Comparison of ENCODE assay signal across 8 mouse cellular contexts in the genomic region with DNA sequence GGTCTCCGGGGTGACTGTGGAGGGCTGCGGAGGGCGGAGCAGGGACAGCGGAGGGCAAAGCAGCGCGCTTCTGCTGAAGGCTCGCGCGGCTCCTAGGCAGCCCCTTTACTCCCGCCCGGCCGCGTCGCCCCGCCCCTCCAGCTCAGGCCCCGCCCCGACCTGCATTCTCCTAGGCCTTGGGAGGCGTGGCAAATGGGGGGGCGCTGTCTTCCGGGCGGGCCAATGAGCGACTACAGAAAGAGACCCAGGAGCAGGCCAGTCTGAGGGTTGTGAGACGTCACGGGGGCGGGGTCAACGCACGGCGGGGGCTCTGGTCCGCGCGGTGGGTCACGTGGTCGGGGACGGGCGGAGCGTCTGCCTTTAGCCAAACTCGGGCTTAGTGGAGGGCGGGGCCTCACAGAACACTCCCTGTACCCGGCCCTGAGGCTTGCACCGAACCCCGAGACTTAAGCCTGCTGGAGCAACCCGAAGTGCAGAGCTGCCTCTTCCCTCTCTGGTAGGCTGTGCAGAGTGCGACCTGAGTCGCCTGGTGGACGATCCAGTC. TPM values are rescaled to one million over a fixed set of nuclear protein-coding genes. Genes with fewer than 3 reads are reported as not detected.
DNase-seq lines count a peak whose midpoint lies in the region; ATAC-seq and TF ChIP-seq lines count a peak whose summit lies in the region.

A gene (minus strand): TSS at position 276 of the 544 bp plus-strand sequence.

- peak within 1 kb of the TSS; percentile 65 for H3K4me2 ChIP-seq in forebrain, embryonic 16.5 days (ENCODE audit: low read length)
- H3K4me2 ChIP-seq in lung, embryonic 14.5 days: peak within 1 kb of the TSS; percentile 64

- WGBS in forebrain, embryonic 16.5 days: 28% methylated on average over 24 of the region's 45 CpGs
- 9% methylated on average over 27 of the region's 45 CpGs for WGBS in lung, embryonic 14.5 days
- 10% methylated on average over 44 of the region's 45 CpGs for WGBS in olfactory bulb, adult 2 months
- under 1% methylated on average over 42 of the region's 45 CpGs for WGBS in thymus, adult 2 months

- H3K9ac ChIP-seq in forebrain, embryonic 16.5 days (replicated peaks; ENCODE audit: low read depth, low read length): peak within 1 kb of the TSS; percentile 71
- peak within 1 kb of the TSS; percentile 63 for H3K9ac ChIP-seq in lung, embryonic 14.5 days

- DNase-seq in G1E (ENCODE audit: low spot score): peak; percentile 69
- DNase-seq in cerebellum, adult 18-20 months: peak; percentile 96 to 97
- DNase-seq in heart, postnatal 36 days: peak; percentile 91 to 93
- peak; percentile 95 to 97 for DNase-seq in layer of hippocampus, adult 2 months (ENCODE audit: low spot score in 2 of 2)
- DNase-seq in lung, embryonic 14.5 days: peak; percentile 94
- DNase-seq in thymus, adult 2 months: peak; percentile 96

- peak; percentile 83 for ATAC-seq in G1E (ENCODE audit: extremely low read depth, insufficient number of reproducible peaks, low FRiP score, poor library complexity, severe bottlenecking)
- peak; percentile 98 for ATAC-seq in forebrain, embryonic 16.5 days
- peak; percentile 98 for ATAC-seq in lung, embryonic 14.5 days (ENCODE audit: insufficient read depth)

- TF ChIP-seq POLR2A in olfactory bulb, adult 2 months (IDR thresholded peaks at IDR 0.05; ENCODE audit: insufficient read depth, low read depth, low read length): peak; percentile 36; the same call in 1 of the 2 replicates
- TF ChIP-seq POLR2A in thymus, adult 2 months (IDR thresholded peaks at IDR 0.05; ENCODE audit: control insufficient read depth, extremely low read depth, insufficient read depth, low read length, poor library complexity): peak; percentile 69; the same call in 1 of the 2 replicates

- intact Hi-C loops in heart, postnatal 36 days (cut with DNase I): loop anchor here (10.0 kb wide), 1 partner anchor 202 kb away; a partner anchor contains a TSS

- H3K4me3 ChIP-seq in G1E (ENCODE audit: low read depth, low read length): peak within 1 kb of the TSS; percentile 74
- H3K4me3 ChIP-seq in forebrain, embryonic 16.5 days (replicated peaks; ENCODE audit: low read length): peak within 1 kb of the TSS; percentile 60
- peak within 1 kb of the TSS; percentile 70 for H3K4me3 ChIP-seq in layer of hippocampus, adult 2 months
- H3K4me3 ChIP-seq in lung, embryonic 14.5 days (ENCODE audit: low read depth, low read length): peak within 1 kb of the TSS; percentile 46
- peak within 1 kb of the TSS; percentile 95 for H3K4me3 ChIP-seq in olfactory bulb, adult 2 months (ENCODE audit: insufficient read depth, low read depth, low read length)
- peak within 1 kb of the TSS; percentile 83 for H3K4me3 ChIP-seq in thymus, adult 2 months (ENCODE audit: control insufficient read depth, insufficient read depth, low read length)

- peak within 1 kb of the TSS; percentile 88 for H3K27ac ChIP-seq in forebrain, embryonic 16.5 days (ENCODE audit: low read length)
- H3K27ac ChIP-seq in layer of hippocampus, adult 2 months: peak within 1 kb of the TSS; percentile 97
- peak within 1 kb of the TSS; percentile 90 for H3K27ac ChIP-seq in lung, embryonic 14.5 days (ENCODE audit: low read depth)
- peak within 1 kb of the TSS; percentile 82 for H3K27ac ChIP-seq in olfactory bulb, adult 2 months (ENCODE audit: insufficient read depth, low read depth, low read length)
- peak within 1 kb of the TSS; percentile 76; the same call in 1 of the 2 replicates for H3K27ac ChIP-seq in thymus, adult 2 months (ENCODE audit: control insufficient read depth, insufficient read depth, low read length)

- peaks cover 3% of the 10 kb centered on the region for H3K4me1 ChIP-seq in G1E (ENCODE audit: insufficient read depth, low read depth, low read length)
- H3K4me1 ChIP-seq in forebrain, embryonic 16.5 days (replicated peaks; ENCODE audit: control insufficient read depth, insufficient read depth, low read length): no peaks in the 10 kb centered on the region
- no peaks in the 10 kb centered on the region for H3K4me1 ChIP-seq in lung, embryonic 14.5 days (ENCODE audit: insufficient read depth)
- no peaks in the 10 kb centered on the region for H3K4me1 ChIP-seq in olfactory bulb, adult 2 months (ENCODE audit: control insufficient read depth, insufficient read depth, low read length)
- H3K4me1 ChIP-seq in thymus, adult 2 months (replicated peaks; ENCODE audit: control insufficient read depth, insufficient read depth, low read length): peaks cover 5% of the 10 kb centered on the region

- TF ChIP-seq CTCF in G1E (IDR thresholded peaks at IDR 0.05; ENCODE audit: low read depth, low read length): no peak
- TF ChIP-seq CTCF in layer of hippocampus, adult 2 months (conservative IDR thresholded peaks at IDR 0.05): peak; percentile 16; the same call in 1 of the 2 replicates
- TF ChIP-seq CTCF in lung, embryonic 14.5 days (IDR thresholded peaks at IDR 0.05; ENCODE audit: low read depth): no peak
- no peak for TF ChIP-seq CTCF in olfactory bulb, adult 2 months (IDR thresholded peaks at IDR 0.05; ENCODE audit: insufficient read depth, low read depth, low read length)
- TF ChIP-seq CTCF in thymus, adult 2 months (IDR thresholded peaks at IDR 0.05; ENCODE audit: borderline replicate concordance, control insufficient read depth, extremely low read depth, insufficient read depth, low read length, poor library complexity): no peak

- no peaks in the 10 kb centered on the region for H3K36me3 ChIP-seq in G1E (replicated peaks)
- no peaks in the 10 kb centered on the region for H3K36me3 ChIP-seq in forebrain, embryonic 16.5 days (ENCODE audit: control insufficient read depth, insufficient read depth)
- no peaks in the 10 kb centered on the region for H3K36me3 ChIP-seq in lung, embryonic 14.5 days (ENCODE audit: insufficient read depth)
- no peaks in the 10 kb centered on the region for H3K36me3 ChIP-seq in thymus, adult 2 months (ENCODE audit: control insufficient read depth, insufficient read depth, low read length)

- H3K9me3 ChIP-seq in G1E (replicated peaks): no peaks in the 10 kb centered on the region
- no peaks in the 10 kb centered on the region for H3K9me3 ChIP-seq in forebrain, embryonic 16.5 days (ENCODE audit: control insufficient read depth, low read length)
- no peaks in the 10 kb centered on the region for H3K9me3 ChIP-seq in lung, embryonic 14.5 days (ENCODE audit: low read depth, low read length)

- no peaks in the 10 kb centered on the region for H3K27me3 ChIP-seq in G1E (ENCODE audit: insufficient read depth, low read length)
- no peaks in the 10 kb centered on the region for H3K27me3 ChIP-seq in forebrain, embryonic 16.5 days (replicated peaks; ENCODE audit: control insufficient read depth, insufficient read depth, low read length)
- no peaks in the 10 kb centered on the region for H3K27me3 ChIP-seq in lung, embryonic 14.5 days (ENCODE audit: insufficient read depth, low read length)
- H3K27me3 ChIP-seq in thymus, adult 2 months (ENCODE audit: control insufficient read depth, insufficient read depth, low read length): no peaks in the 10 kb centered on the region

RNA-seq across cellular contexts. Expression of the gene that starts here (rescaled TPM):
- total RNA-seq in G1E (2014; fragmentation: Nextera tagmentation) (19.6 and 31.8 TPM in 2 replicates), G1E (2017) (17.3 and 17.6 TPM in 2 replicates)
- 0.90 and 1.0 TPM in 2 replicates for polyA plus RNA-seq in G1E (2012)
- polyA plus RNA-seq in forebrain, embryonic 16.5 days (2015; fragmentation: Nextera tagmentation; extraction: Ambion mirVana): 9.1 and 9.5 TPM in 2 replicates
- 10 to 100 TPM; 23.8 to 29.9 TPM for total RNA-seq in heart, postnatal 36 days (2021)
- total RNA-seq in layer of hippocampus, adult 2 months (2021): 10 to 100 TPM; 29.6 to 31.3 TPM
- polyA plus RNA-seq in lung, embryonic 14.5 days (2014; fragmentation: Nextera tagmentation; extraction: Ambion mirVana): 11.8 and 14.3 TPM in 2 replicates
- not detected in 2 replicates for polyA plus RNA-seq in olfactory bulb, adult 2 months (2012; ENCODE audit: insufficient read depth, insufficient read length, low replicate concordance, missing spikeins)
- polyA plus RNA-seq in thymus, adult 2 months (2012; rRNA removed): 1.9 and 3.0 TPM in 2 replicates

Comparison
In these comparisons a context has a peak if more than half of its experiments do, and no peak if none do; other contexts are left out.
1. Peak in every context shown above with its lines: DNase-seq, ATAC-seq, H3K4me3 ChIP-seq and H3K27ac ChIP-seq.